Mouse (Mus musculus) gastrocnemius, postnatal 36 days (tissue): Measurements from ENCODE around the gene Rusc2. TPM values are rescaled to one million over a fixed set of nuclear protein-coding genes. Genes with fewer than 3 reads are reported as not detected.

Experiments
- DNase-seq, 2 experiments: peaks; one replicate each; pipeline ENCODE4 v3.0.0; 2022
- intact Hi-C: fragments of 180-260 bp; cut with DNase I; formaldehyde crosslinking; loops from one replicate; pipeline ENCODE4 v1.15.1; 2025
- total RNA-seq, 2 experiments: library from RNA; stranded (reverse); gene quantifications; 2 replicates each; pipeline ENCODE4 v1.2.3; 2021

Rusc2 gene
- total RNA-seq, 2 experiments from 2014 or later = 20.8 to 23.3 TPM

DNA sequence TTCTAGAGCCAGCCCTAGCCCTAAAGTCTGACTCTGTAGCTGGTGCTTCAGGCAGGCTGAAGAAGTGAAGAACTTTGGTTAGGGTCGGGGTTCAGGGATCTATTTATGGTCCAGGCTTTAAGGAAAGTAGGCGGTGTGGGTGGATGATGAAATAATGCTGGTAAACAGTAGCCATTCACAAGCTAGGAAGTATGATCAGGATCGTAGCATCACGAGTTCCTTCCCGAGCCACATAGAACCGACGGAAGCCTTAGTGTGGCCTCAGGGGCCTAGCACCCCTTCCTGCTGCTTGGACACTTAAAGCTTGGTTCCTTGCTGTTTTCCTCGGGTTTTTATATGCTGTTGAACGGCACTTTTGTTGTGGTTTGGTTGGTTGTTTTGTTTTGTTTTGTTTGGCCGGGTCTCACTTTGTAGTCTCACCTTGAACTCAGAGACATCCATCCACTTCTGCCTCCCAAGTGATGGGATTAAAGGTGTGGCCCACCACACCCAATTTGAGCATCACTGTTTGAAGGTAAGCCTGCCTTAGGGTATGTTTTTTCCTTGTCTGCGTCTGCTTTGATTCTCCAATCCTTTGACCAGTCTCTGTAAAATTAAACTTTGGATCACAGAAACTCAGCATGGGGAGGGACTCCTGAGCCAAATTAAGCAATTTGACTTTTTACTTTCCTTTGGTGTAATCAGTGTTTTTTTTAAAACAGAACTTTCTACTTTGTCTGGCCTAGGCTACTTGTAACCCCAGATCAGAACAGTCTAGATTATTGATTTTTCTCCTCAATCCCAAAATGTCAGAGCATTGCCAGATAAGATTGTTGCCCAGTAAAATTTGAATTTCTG, 1.7 kb downstream of the Rusc2 start:
- intact Hi-C loops = no loop called here
- DNase-seq = no peak

GRCm38 (mm10) chr4:43384083-43384460, 2.3 kb downstream of the Rusc2 start:
- intact Hi-C loops = no loop called here
- no peak for DNase-seq

DNA sequence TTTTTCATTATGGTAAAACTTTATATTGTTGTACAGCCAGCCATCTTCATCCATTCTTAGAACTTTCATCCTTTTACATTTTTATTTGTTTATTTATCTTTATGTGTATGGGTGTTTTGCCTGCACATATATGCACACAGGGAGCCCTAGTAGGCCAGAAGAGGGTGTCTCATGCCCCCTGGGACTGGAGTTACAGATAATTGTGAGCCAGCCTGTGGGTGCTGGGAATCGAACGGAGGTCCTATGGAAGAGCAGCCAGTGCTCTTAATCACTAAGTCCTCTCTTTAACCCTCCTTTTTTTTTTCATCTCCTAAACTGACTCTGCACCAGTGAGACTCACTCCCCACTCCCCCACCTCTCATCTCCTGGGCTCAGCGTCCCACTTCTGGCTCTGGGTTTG, 2.8 kb downstream of the Rusc2 start:
- no peak for DNase-seq
- intact Hi-C loops = no loop called here

DNA sequence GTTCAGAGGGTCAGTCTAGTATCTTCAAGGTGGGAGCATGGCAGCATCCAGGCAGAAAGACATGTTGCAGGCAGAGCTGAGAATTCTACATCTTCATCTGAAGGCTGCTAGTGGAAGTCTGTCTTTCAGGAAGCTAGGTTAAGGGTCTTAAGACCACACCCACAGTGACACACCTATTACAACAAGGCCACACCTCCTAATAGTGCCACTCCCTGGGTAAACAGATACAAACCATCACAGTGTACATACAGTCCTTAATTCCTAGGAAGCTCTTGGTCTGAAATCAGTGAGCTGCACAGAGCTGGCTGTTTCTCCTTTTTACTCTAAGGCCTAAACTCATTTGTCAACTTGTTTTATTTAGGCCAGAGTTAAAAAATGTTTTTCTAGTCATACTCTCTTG, 5.2 kb downstream of the Rusc2 start:
- intact Hi-C loops = no loop called here
- no peak for DNase-seq

- intact Hi-C loops = no loop called here
- no peak for DNase-seq
Observed at GRCm38 (mm10) chr4:43389390-43389789, 7.6 kb downstream of the Rusc2 start.

DNA sequence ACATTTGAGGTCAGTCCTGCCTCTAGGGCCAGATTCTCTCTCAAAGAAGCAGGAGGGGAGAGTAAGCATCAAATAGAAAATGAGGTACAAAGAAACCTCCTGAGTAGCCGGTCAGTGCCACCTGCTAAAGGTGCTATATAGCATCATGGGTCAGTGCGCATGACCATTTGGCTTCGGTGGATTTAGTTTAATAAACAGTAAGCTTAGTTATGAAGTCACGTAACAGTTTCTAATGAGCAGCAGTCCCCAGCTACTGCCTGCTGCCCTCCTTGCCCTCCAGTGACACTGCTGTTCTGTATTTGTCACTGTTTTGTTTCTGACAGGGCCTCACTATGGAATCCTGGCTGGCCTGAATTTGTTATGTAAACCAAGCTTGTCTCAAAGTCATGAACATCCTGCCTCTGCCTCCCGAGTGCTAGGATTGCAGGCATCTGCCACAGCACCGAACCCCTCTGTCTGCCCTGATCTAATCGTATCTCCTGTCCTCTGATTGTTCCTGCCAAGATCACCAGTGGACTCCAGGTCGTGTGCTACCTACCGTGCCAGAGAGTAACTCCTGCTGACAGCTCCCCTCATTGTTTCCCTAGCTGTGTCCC, 8.2 kb downstream of the Rusc2 start:
- DNase-seq = no peak
- intact Hi-C loops = no loop called here

GRCm38 (mm10) chr4:43391521-43392050, 9.8 kb downstream of the Rusc2 start:
- DNase-seq = no peak
- intact Hi-C loops = no loop called here

DNA sequence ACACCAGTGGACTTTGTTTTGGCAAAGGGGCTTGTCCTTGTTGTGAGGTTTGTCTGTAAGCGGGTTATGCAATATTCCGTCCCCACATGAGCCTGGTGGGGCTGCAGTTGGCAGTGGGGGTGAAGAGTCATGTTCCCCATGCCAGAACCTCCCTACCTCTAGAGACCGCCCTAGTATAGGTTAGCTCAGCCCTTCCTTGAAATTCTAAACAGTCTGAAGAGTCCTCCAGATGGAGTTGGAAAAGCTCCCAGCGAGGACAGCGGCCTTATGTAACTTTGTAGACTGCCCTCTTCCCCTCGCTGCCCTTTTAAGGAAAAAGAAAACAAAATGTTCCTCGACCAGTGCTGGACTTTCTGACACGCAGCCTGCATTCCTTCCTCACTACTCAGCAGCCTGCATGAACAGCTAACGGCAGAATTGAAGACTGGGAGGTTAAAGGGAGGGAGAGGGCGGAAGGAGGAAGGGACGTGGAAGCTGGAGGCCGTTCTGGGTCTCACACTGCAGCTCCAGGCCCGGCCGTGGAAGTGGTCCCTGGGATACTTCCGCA, 12.6 kb downstream of the Rusc2 start:
- intact Hi-C loops = no loop called here
- DNase-seq = peak; percentile 71 to 79

DNA sequence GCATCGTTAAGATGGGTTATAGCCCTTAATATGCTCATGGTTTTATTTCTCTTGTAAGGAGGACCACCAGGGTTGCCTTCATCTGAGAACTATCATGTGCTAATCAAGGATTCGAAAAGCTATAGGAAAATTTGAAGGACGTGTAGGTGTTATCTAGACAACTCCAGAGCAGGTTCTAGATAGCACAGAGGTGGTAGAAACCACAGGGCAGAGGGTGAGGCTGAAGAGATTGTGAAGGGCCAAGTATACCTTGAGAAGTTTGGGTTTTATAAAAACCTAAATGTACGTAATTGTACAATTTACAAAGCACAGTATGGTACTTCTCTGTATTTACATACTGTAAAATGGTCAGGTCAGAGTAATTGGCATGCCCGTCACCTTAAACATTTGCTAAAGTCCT, 13.4 kb downstream of the Rusc2 start:
- intact Hi-C loops = no loop called here
- no peak for DNase-seq

DNA sequence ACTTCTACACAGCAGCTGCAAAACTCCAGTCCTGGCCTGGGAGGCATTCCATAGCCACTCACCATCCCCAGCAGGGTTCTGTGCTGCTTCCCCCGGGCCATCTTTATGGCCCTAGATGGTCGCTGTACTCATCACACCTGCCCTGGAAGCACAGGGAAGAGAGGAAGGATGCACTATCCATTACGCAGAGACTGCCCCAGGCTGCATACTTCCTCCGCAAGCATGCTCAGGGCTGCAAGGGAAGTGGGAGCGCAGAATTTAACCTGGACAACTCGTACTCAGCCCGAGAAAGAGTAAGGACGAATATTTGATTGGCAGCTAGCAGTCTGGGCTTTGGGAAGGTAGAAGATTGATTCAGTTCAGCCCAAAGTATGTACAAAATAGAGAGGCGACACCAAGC, 14.1 kb downstream of the Rusc2 start:
- no peak for DNase-seq
- intact Hi-C loops = no loop called here

DNA sequence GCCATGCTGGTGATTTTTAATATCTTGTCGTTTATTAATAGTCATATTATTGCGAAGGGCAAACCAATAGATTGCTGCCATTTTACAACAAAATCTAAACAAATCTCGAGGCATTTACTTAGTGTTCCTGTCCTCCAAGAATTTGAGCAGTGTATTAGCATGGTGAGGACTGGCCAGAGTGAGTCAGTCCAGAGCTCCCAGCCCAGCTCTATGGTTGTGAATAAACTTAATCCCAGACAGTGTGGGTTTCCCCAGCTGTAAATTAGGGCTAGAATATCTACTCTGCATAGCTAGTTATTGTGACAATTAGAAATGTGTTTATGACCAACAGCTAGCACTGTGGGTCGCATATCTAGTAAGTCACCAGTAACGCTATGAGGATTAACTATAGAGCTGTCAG, 14.6 kb downstream of the Rusc2 start:
- no peak for DNase-seq
- intact Hi-C loops = no loop called here

DNA sequence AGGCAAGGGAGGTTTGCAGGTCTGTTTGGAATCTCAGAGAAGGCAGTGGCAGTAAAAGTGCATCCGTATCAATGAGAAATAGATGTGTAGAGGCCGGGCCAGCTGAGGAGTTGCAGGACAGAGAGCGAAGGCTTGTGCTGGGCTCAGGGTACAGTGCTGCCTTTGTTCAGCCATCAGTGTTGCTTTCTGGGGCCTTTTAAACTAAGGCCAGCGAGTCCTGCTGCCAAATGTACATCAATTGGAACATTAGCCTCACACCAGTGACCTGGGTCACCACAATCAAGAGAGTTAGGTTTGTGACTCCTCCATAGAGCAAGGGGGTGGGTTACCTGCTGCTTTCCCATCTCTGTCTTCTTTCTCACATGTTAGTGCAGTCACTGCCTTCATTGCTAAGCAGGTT, 16.2 kb downstream of the Rusc2 start:
- intact Hi-C loops = no loop called here
- DNase-seq = no peak

GRCm38 (mm10) chr4:43398829-43399331, 17.1 kb downstream of the Rusc2 start:
- DNase-seq = peak; percentile 61 to 63
- intact Hi-C loops = no loop called here

- peak in 1 of 2 experiments; percentile 52 for DNase-seq
- intact Hi-C loops = no loop called here
Observed at GRCm38 (mm10) chr4:43399391-43400131, 17.8 kb downstream of the Rusc2 start.

- no peak for DNase-seq
- intact Hi-C loops = no loop called here
Observed at GRCm38 (mm10) chr4:43400976-43401375, 19.2 kb downstream of the Rusc2 start.

- DNase-seq = no peak
Observed at GRCm38 (mm10) chr4:43401486-43401885, 19.7 kb downstream of the Rusc2 start.

DNA sequence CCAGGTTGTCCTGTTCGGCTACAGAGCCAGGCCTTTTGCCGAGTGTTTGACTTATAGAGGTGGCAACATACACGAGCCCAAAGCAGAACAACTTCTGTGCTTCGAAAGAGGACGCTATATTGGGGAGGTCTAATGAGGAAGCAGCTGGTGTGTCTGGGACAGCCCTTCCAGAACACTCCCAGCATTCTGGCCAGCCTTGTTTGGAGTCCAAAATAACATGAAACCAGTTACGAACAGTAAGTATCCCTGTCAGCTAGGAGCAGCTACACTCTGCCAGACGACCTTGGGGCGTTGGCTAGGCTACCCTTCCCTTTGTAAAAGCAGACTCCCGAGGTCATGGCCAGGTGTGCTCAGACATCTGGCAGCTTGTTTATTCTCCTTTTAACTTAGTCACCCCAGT, 20.4 kb downstream of the Rusc2 start:
- no peak for DNase-seq

More at GRCm38 (mm10) chr4:43401486-43401885, 19.7 kb downstream of the Rusc2 start:
- intact Hi-C loops = no loop called here

DNA sequence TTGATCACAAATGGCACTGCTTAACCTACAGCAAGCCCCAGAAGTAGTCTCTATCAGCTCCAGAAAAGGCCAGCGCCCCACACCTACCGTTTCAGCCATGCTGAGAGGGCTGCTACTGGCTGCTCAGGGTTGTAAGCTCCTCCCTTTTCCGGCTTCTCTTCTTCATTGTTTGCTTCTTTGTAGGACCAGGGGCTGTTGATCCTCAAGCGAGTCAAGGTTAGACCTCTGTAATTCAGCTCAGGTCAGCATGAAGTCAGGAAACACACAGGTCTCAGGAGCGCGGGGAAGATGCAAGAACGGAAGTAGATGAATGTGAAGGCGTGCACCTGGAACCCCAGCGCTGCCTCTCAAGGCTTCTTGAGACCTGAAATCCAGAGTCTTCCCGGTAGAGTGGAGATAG, 22.9 kb downstream of the Rusc2 start:
- DNase-seq = no peak
- intact Hi-C loops = no loop called here

More for the DNA sequence above, 20.4 kb downstream of the Rusc2 start:
- intact Hi-C loops = no loop called here

- peak; percentile 58 to 80 for DNase-seq
- intact Hi-C loops = no loop called here
Observed at GRCm38 (mm10) chr4:43406162-43406971, 24.6 kb downstream of the Rusc2 start.
